Mouse (Mus musculus): ENCODE data around the gene Sema3f. TPM values are rescaled to one million over a fixed set of nuclear protein-coding genes. Genes with fewer than 3 reads are reported as not detected.

The Sema3f gene
- polyA plus RNA-seq (2015; fragmentation: Nextera tagmentation; extraction: Ambion mirVana): 4.4 and 6.3 TPM in 2 replicates

GRCm38 (mm10) chr9:107709697-107710483 is at the start of gene Sema3f:
Gene Sema3f, minus strand, starts transcription at chr9:107710475.

GRCm38 (mm10) chr9:107679501-107679900 is 30.8 kb downstream of the Sema3f start, which contains the start of gene Gnat1:
Gene Gnat1, minus strand, starts transcription at chr9:107679712.

GRCm38 (mm10) chr9:107669480-107669945 is 40.8 kb downstream of the Sema3f start, which contains the start of gene Slc38a3:
Gene Slc38a3, minus strand, starts transcription at chr9:107669530.

GRCm38 (mm10) chr9:107635279-107636028 is 74.8 kb downstream of the Sema3f start, which contains the start of gene Gnai2:
Gene Gnai2, minus strand, starts transcription at chr9:107635367.

Other genes starting within 250 kb of the Sema3f start
- gene Tmem115, start 176.5 kb downstream of the Sema3f start, polyA plus RNA-seq (2015; fragmentation: Nextera tagmentation; extraction: Ambion mirVana): 18.2 and 21.5 TPM in 2 replicates
- gene Cyb561d2, start 168.3 kb downstream of the Sema3f start, polyA plus RNA-seq (2015; fragmentation: Nextera tagmentation; extraction: Ambion mirVana): 14.9 and 16.8 TPM in 2 replicates
- gene Nprl2, start 168.2 kb downstream of the Sema3f start, polyA plus RNA-seq (2015; fragmentation: Nextera tagmentation; extraction: Ambion mirVana): 12.4 and 12.5 TPM in 2 replicates
- gene Zmynd10, start 163.2 kb downstream of the Sema3f start, polyA plus RNA-seq (2015; fragmentation: Nextera tagmentation; extraction: Ambion mirVana): not detected in 2 replicates
- gene Rassf1, start 158.9 kb downstream of the Sema3f start, polyA plus RNA-seq (2015; fragmentation: Nextera tagmentation; extraction: Ambion mirVana): 32.9 and 34.1 TPM in 2 replicates
- gene Tusc2, start 147.2 kb downstream of the Sema3f start, polyA plus RNA-seq (2015; fragmentation: Nextera tagmentation; extraction: Ambion mirVana): 38.6 and 39.5 TPM in 2 replicates
- 28.4 and 28.8 TPM in 2 replicates for gene Hyal2, start 142.5 kb downstream of the Sema3f start, polyA plus RNA-seq (2015; fragmentation: Nextera tagmentation; extraction: Ambion mirVana)
- 6.8 and 6.9 TPM in 2 replicates for gene Hyal1, start 133.5 kb downstream of the Sema3f start, polyA plus RNA-seq (2015; fragmentation: Nextera tagmentation; extraction: Ambion mirVana)
- 18.5 and 20.0 TPM in 2 replicates for gene Naa80, start 131.6 kb downstream of the Sema3f start, polyA plus RNA-seq (2015; fragmentation: Nextera tagmentation; extraction: Ambion mirVana)
- gene Hyal3, start 129.7 kb downstream of the Sema3f start, polyA plus RNA-seq (2015; fragmentation: Nextera tagmentation; extraction: Ambion mirVana): 1.8 and 2.4 TPM in 2 replicates
- gene Ifrd2, start 122.8 kb downstream of the Sema3f start, polyA plus RNA-seq (2015; fragmentation: Nextera tagmentation; extraction: Ambion mirVana): 146 and 158 TPM in 2 replicates
- gene Sema3b, start 101.2 kb downstream of the Sema3f start, polyA plus RNA-seq (2015; fragmentation: Nextera tagmentation; extraction: Ambion mirVana): 1.2 TPM in 2 replicates
- gene Gnai2, start 75.1 kb downstream of the Sema3f start, polyA plus RNA-seq (2015; fragmentation: Nextera tagmentation; extraction: Ambion mirVana): 287 and 324 TPM in 2 replicates
- gene Slc38a3, start 40.9 kb downstream of the Sema3f start, polyA plus RNA-seq (2015; fragmentation: Nextera tagmentation; extraction: Ambion mirVana): 0.54 and 0.63 TPM in 2 replicates
- 1.5 and 2.1 TPM in 2 replicates for gene Gnat1, start 30.8 kb downstream of the Sema3f start, polyA plus RNA-seq (2015; fragmentation: Nextera tagmentation; extraction: Ambion mirVana)
- gene Rbm5, start 60.5 kb upstream of the Sema3f start, polyA plus RNA-seq (2015; fragmentation: Nextera tagmentation; extraction: Ambion mirVana): 86.8 and 98.0 TPM in 2 replicates
- 37.4 and 39.2 TPM in 2 replicates for gene Rbm6, start 162.8 kb upstream of the Sema3f start, polyA plus RNA-seq (2015; fragmentation: Nextera tagmentation; extraction: Ambion mirVana)
- 5.0 and 5.7 TPM in 2 replicates for gene Mon1a, start 177.7 kb upstream of the Sema3f start, polyA plus RNA-seq (2015; fragmentation: Nextera tagmentation; extraction: Ambion mirVana)
- 2.1 and 2.4 TPM in 2 replicates for gene Mst1r, start 196.4 kb upstream of the Sema3f start, polyA plus RNA-seq (2015; fragmentation: Nextera tagmentation; extraction: Ambion mirVana)
- not detected in 2 replicates for gene Actl11, start 218.0 kb upstream of the Sema3f start, polyA plus RNA-seq (2015; fragmentation: Nextera tagmentation; extraction: Ambion mirVana)
- gene Camkv, start 225.2 kb upstream of the Sema3f start, polyA plus RNA-seq (2015; fragmentation: Nextera tagmentation; extraction: Ambion mirVana): 0.10 and 0.20 TPM in 2 replicates
- 18.6 and 19.2 TPM in 2 replicates for gene Traip, start 239.7 kb upstream of the Sema3f start, polyA plus RNA-seq (2015; fragmentation: Nextera tagmentation; extraction: Ambion mirVana)